Mouse (Mus musculus) skeletal muscle tissue, adult 2 months (tissue): Measurements from ENCODE around the gene Dyrk2.
A peak's percentile ranks its signal among the peaks of the same experiment; 100 is the strongest.

Experiments
- DNase-seq: peaks from one replicate; pipeline ENCODE4 v3.0.0-alpha.2; 2012; ENCODE audit warnings: low read depth, low spot score

Gene Dyrk2

GRCm38 (mm10) chr10:118870201-118870980 lies at the start of gene Dyrk2:
Gene Dyrk2, minus strand, starts transcription at chr10:118870209.
- peak; percentile 30 for DNase-seq

DNA sequence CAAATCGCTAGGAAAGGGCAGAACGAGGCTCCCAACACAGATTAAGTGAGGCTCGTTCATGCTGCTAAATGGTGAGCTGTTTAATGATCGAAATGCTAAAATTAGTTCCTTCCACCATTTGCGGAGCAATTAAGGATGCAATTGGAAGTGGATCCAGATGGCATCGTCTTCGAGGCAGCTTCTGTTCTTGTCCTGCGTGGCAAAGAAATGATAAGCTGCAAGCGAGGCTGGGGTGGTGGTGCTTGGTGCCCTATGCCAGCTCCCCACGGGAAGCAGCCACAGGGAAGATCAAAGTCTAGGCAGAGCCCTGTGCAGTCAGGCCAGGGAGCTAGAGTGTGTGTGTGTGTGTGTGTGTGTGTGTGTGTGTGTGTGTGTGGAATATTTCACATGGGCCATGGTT lies 32.6 kb upstream of the Dyrk2 start:
- no peak for DNase-seq

DNA sequence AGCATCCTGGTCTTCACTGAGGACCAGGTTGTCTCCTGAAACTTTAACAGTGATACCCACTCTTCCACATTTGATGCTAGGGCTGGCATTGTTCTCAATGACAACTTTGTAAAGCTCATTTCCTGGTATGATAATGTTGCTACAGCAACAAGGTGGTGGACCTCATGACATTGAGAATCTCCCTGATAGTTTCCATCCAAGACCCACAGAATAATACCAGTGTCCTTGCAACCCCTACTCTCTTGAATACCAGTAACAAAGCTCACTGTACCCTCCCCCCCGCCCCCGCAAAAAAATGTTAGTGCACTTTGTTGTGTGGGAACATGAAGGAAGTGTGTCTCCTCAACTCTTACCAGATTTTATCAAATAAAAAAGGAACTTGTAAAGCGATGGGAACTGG lies 23.6 kb upstream of the Dyrk2 start:
- DNase-seq, result no peak

DNA sequence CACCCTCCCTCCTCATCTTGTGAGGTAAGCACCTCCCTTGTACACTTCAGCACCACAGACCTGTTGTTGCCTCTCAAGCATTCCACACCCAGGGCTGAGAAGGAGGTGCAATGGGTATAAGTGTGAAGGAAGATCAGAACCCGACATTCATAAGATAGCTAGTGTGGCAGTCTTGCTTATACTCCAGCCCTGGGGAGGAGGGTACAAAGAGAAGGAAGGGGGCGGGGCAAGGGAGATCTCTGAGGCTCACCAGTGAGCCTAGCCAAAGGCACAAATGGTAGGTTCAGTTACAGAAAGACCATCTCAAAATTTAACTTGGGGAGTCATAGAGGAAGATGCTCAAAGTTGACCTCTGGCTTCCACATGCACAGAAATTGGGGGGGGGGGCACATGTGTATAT lies 14.1 kb upstream of the Dyrk2 start:
- no peak for DNase-seq

GRCm38 (mm10) chr10:118883317-118883716 lies 13.3 kb upstream of the Dyrk2 start:
- no peak for DNase-seq

DNA sequence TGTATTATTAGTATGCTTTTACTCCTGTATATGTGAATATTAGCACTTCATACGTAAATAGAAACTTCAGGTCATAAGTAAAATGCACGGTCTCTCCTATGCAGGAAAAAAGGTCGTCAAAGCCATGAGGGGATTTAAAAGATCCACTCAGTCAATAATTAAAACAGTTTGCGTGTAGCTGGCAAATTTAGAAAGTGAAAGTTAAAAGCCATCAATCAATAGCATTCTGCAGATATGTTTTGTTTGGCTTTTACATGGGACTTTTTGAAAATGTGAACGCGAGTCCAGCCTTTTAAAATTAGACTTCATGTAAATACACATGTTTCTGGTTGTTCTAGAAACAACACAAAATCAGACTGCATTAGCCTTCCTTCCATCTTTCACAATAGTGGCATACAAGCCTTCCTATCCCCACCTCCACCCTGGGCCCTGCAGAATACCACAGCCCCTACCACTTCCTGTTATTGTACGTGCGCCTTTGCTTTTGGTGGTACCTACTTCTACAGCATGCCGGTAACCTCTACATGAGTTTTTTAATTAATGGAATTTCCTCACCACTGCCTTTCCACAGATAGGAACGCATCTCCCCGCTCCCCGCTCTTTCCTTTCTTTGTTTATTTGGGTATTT lies 12.4 kb upstream of the Dyrk2 start:
- no peak for DNase-seq

DNA sequence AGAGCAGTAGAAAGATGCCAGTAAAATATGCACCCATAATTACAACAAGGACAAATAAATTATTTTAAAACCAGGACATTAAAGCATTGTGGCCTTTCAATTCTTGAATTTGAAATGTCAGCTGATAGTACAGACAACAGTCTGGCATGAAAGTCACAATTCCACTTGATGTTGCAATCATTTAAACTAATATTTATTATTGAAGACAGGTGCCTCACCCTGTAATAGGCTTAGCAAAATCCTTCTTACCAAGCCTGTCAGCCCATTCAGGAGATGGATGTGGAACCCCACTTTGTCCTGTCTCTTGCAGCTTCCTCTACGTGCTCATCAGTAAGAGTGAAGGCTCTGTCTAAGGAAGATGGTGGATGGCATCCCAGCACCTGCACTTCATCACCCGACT lies 10.8 kb upstream of the Dyrk2 start:
- no peak for DNase-seq

- DNase-seq, result no peak
Measured at GRCm38 (mm10) chr10:118872196-118872595, 2.2 kb upstream of the Dyrk2 start.

DNA sequence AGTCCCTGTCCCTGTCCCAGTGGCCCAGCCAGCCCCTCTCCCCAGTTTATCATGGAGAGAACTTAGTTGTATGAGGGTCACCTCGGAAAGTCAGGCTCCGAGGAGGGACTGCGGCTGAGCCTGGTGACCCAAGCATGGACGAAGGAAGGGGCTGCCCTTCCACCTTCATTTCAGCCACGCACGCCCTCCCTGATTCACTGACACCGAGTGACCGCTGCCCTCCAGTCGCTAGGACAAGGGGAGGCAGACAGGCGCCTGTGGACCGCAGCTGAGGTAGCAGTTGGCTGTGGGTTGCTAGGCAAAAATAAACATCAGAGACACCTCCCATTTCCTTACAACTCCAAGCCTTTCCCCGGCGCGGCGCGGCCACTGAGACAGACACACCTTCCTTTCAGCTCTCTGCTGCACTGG lies 413 bp downstream of the Dyrk2 start:
- peak; percentile 88 for DNase-seq

DNA sequence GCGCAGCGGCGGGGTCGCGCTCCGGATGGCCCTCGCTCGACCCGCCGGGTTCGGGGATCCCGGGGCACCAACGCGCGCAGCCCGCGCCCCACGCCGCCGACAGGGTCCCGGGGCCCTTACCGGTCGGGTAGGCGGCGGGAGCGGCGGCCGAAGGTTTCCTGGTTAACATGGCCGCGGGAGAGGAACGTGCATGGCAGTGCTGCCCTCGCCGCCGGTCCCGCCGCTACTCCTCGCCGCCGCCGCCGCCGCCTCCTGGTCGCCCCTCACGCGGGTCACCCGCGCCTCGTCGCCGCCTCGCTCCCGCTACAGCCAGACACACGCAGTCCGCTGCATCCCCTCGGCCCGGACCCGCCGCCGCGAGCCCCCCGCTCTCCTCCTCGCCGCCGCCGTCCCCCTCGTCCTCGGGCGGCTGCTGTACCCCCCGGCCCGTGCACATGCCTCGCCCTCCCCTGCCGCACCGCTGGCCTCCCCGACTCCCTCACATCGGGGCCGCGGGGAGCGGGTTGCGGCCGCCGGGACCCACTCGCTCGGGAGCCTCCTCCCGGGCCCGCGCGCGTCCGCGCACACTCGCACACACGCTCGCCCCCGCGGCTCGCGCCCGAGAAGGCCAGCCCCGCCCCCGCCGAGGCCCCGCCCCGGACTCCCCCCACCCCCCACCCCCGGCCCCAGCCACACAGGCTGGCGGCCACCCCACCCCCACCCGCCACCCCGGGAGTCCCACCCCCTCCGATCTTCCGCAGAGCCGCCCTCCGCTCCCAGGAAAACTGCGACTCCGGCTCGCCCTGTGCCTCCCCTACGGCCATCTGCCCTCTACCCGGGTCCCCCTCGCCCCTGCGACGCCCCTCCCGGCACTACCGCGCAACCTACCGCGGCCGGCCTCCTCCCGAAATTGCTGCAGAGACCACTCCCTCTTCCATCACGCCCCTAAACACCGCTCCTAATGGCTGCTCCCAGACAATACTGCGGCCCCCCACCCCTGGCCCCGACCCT lies 1.1 kb downstream of the Dyrk2 start:
- DNase-seq, result peak; percentile 82

DNA sequence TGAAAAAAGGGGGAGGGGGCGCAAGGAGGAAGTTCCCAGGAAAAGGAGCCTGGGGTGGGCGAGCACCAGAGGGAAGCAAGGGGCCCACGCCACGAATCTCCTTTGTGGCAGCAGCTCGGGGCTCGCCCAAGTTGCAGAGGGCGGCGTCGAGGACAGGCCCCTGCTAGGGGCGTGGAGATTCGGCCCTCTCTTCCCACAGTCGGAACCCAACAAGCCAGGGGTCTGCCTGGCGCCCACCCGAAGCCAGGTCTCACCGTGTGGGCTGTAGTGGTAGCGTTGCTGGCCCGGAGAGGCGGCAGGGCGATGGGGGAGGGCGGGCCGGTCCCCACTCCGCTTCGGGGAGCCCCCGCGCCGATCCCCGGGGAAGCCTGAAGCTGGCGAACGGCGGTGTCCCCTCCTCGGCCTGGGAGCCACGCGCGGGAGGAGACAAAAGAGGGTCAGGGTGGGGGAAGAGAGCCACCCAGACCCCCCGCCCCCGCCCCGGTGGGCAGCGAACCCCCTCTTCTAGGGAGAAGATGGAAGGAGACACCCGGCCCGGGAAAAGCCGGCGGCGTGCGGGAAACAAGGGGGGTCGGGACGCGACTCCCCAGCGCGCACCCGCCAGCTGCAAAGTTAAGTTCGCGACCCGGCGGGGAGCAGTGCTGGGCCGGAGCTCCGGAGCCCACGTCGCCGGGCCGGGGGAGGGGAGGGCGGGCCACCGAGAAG lies 2.0 kb downstream of the Dyrk2 start:
- DNase-seq, result peak; percentile 21

DNA sequence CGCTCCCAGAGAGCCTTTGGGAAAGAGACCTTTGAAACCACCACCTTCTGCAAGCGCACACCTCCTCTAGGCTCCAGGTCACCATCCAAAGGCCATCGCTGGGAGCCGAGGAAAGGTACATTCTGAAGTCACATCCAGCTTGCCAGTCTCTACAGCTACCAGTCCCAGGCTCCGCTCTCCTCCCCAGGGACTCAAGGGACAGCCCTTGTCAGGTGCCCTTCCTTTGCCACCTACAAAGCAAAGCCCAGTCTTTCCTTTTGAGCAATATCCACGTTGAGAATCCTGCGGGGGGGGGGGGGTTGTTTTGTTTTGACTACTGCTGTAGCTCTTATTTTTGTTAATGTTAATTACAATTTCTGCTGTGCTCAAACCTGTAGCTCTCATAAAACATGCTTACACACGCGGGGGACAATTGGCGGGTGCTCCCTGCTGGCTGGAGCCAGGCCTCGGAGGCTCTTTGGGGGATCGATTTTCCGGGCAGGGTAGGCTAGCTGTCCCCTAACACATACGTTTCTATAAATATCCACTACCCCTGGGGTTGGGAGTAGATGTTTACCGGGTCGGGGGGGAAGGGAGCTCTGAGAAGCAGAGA lies 2.6 kb downstream of the Dyrk2 start:
- peak; percentile 47 for DNase-seq

GRCm38 (mm10) chr10:118864976-118865375 lies 5.0 kb downstream of the Dyrk2 start:
- DNase-seq, result no peak

DNA sequence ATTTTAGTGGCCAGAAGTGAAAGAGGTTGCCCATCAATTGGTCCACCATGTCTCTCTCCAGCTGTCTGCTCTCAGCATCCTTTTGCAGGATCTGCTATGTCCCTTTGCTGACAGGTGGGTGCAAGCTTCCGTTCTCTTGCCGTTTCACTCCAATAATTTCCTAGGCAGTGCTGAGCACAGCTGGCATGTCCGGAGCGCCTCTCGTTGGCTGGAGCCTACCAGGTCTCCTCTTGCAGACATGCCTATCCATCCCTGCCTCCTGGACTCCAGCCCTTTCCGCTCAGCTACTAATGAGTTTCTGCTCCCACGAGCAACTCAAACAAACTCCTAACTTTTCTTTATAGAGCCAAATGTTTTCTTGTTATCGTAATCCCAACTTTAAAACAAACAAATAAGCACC lies 6.4 kb downstream of the Dyrk2 start:
- DNase-seq, result peak; percentile 25

GRCm38 (mm10) chr10:118862233-118862632 lies 7.8 kb downstream of the Dyrk2 start:
- DNase-seq, result no peak

GRCm38 (mm10) chr10:118861234-118862025 lies 8.6 kb downstream of the Dyrk2 start:
- DNase-seq, result no peak

GRCm38 (mm10) chr10:118859655-118860054 lies 10.4 kb downstream of the Dyrk2 start:
- DNase-seq, result no peak

- no peak for DNase-seq
Measured at GRCm38 (mm10) chr10:118854641-118855040, 15.4 kb downstream of the Dyrk2 start.

GRCm38 (mm10) chr10:118852554-118852953 lies 17.5 kb downstream of the Dyrk2 start:
- DNase-seq, result no peak

DNA sequence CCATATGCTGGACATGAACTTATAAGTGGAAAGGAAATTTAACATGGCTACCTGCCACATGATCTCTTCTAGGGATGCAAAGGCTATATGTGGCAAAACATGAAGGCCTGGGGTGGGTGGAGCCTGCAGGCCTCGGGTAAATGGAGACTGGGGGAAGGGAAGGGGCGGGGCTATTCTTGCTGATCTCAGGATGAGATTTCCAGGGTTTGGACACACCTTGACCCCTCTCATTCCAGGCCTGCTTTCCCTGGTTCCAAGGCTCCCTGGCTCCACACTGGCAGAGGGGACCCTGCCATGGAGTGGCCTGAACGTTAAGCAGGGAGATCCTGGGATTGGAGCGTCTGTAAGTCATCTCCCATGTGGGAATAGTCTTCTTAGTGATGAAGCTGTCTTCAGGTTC lies 21.5 kb downstream of the Dyrk2 start:
- no peak for DNase-seq
